Mouse (Mus musculus): ENCODE measurements around the gene Wdfy4.

DNA sequence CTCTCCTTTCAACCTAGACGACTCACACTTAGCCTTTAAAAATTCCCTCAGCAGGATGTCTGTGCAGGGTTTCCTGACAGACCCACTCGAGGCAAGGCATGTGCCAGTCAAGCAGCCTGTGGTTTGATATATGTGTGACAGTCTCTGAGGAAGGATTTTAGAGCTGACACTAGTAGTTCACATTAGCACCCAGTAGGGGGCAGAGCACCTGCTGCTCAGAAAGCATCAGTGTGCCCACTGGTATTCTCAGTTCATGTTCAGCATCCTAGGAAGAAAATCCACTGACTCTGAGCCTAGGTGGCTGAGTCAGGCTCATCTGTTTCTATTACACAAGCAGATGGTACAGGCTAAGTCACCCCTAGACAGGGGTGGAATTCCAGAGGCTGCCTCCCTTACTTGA lies 39.0 kb downstream of the Wdfy4 start:
- peak; percentile 26; the same call in 1 of the 2 replicates for TF ChIP-seq CTCF (IDR thresholded peaks at IDR 0.05; ENCODE audit: borderline replicate concordance, insufficient read depth, low read length)
- no peak for TF ChIP-seq POLR2A (IDR thresholded peaks at IDR 0.05; ENCODE audit: low read depth, low read length)
